Mouse (Mus musculus): ENCODE results near the gene Ube2o.

Ube2o gene

GRCm38 (mm10) chr11:116543110-116543509 lies 38.1 kb downstream of the Ube2o start:
- no peak for DNase-seq (ENCODE audit: low read depth)

GRCm38 (mm10) chr11:116541183-116541582 lies 40.1 kb downstream of the Ube2o start:
- DNase-seq (ENCODE audit: low read depth), result no peak

- no peak for DNase-seq (ENCODE audit: low read depth)
Observed at GRCm38 (mm10) chr11:116538142-116538735, 43.0 kb downstream of the Ube2o start.

GRCm38 (mm10) chr11:116537388-116537787 lies 43.9 kb downstream of the Ube2o start:
- DNase-seq (ENCODE audit: low read depth), result no peak

- no peak for DNase-seq (ENCODE audit: low read depth)
Observed at GRCm38 (mm10) chr11:116536685-116537084, 44.6 kb downstream of the Ube2o start.

GRCm38 (mm10) chr11:116534154-116534865 lies 46.9 kb downstream of the Ube2o start:
- peak; percentile 64 for DNase-seq (ENCODE audit: low read depth)

GRCm38 (mm10) chr11:116533341-116534153 lies 47.7 kb downstream of the Ube2o start:
- DNase-seq (ENCODE audit: low read depth), result no peak

- DNase-seq (ENCODE audit: low read depth), result peak; percentile 35
Observed at GRCm38 (mm10) chr11:116532810-116533338, 48.4 kb downstream of the Ube2o start.

- DNase-seq (ENCODE audit: low read depth), result no peak
Observed at GRCm38 (mm10) chr11:116532262-116532809, 48.9 kb downstream of the Ube2o start.

- no peak for DNase-seq (ENCODE audit: low read depth)
Observed at GRCm38 (mm10) chr11:116531371-116532191, 49.7 kb downstream of the Ube2o start.

GRCm38 (mm10) chr11:116530187-116531147 lies 50.8 kb downstream of the Ube2o start, which contains the start of gene Sphk1:
Sphk1 (plus strand) TSS chr11:116530925.
- DNase-seq (ENCODE audit: low read depth), result no peak

GRCm38 (mm10) chr11:116528636-116529320 lies 52.5 kb downstream of the Ube2o start:
- DNase-seq (ENCODE audit: low read depth), result no peak

GRCm38 (mm10) chr11:116523699-116524189 lies 57.5 kb downstream of the Ube2o start:
- no peak for DNase-seq (ENCODE audit: low read depth)

GRCm38 (mm10) chr11:116522886-116523698 lies 58.2 kb downstream of the Ube2o start:
- DNase-seq (ENCODE audit: low read depth), result no peak

GRCm38 (mm10) chr11:116522046-116522445 lies 59.2 kb downstream of the Ube2o start:
- no peak for DNase-seq (ENCODE audit: low read depth)

GRCm38 (mm10) chr11:116521143-116521542 lies 60.1 kb downstream of the Ube2o start:
- DNase-seq (ENCODE audit: low read depth), result no peak

- no peak for DNase-seq (ENCODE audit: low read depth)
Observed at GRCm38 (mm10) chr11:116518482-116518881, 62.8 kb downstream of the Ube2o start.

- DNase-seq (ENCODE audit: low read depth), result no peak
Observed at GRCm38 (mm10) chr11:116515330-116516020, 65.8 kb downstream of the Ube2o start.

All from naive thymus-derived CD4-positive, alpha-beta T cell, adult 2 months (primary cell).